Mouse (Mus musculus): ENCODE measurements at regions not wholly inside any gene's neighbourhood (a gene's known extent, or its start where the extent isn't known, plus 50 kb on each side); places are given as distances from the start of the nearest gene placed in this dataset.

DNA sequence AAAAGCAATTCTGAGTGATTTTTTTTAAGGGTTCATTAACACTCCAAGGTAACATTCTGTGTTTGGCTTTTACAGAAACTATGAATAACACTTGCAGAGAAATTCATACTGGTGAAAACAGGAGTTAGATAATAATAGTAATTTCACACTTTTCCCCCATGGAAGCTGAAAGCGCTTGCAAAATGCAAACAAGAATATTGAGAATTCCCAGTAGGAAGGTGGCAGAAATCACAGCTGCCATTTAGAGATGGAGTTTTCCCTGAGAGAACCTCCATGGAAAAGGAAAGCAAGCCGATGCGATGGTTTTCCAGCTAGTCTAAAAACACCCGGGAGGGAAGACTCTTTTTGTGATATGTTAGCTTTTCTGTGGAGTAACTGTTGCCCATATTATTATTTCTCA lies 174.1 kb upstream of the App start:
- WGBS: 87% methylated on average over 4 of the region's 4 CpGs
- H3K27ac ChIP-seq (ENCODE audit: low read depth): no peak overlapping the region
- no peaks in the 10 kb centered on the region for H3K36me3 ChIP-seq (replicated peaks; ENCODE audit: control insufficient read depth, insufficient read depth, low read length)
- no peaks in the 10 kb centered on the region for H3K4me1 ChIP-seq (ENCODE audit: control insufficient read depth, insufficient read depth)
- no peak for DNase-seq (ENCODE audit: low spot score)
- H3K27me3 ChIP-seq (ENCODE audit: control insufficient read depth, insufficient read depth, low read length): no peaks in the 10 kb centered on the region
- H3K4me3 ChIP-seq (ENCODE audit: low read depth, low read length): no peak overlapping the region
- TF ChIP-seq CTCF (IDR thresholded peaks at IDR 0.05; ENCODE audit: low read depth) (no peak), EP300 (IDR thresholded peaks at IDR 0.05; ENCODE audit: low read depth) (no peak)
- H3K4me2 ChIP-seq (ENCODE audit: low read depth, low read length): no peak overlapping the region
- H3K9me3 ChIP-seq (replicated peaks; ENCODE audit: control insufficient read depth, low read length): no peaks in the 10 kb centered on the region
- ATAC-seq (ENCODE audit: insufficient read depth, low read depth): no peak
- no peak overlapping the region for H3K9ac ChIP-seq (replicated peaks; ENCODE audit: low read depth, low read length)

- Histone ChIP-seq H3K36me3 (replicated peaks; ENCODE audit: control insufficient read depth, insufficient read depth, low read length) (no peaks in the 10 kb centered on the region), H3K27me3 (ENCODE audit: control insufficient read depth, insufficient read depth, low read length) (no peaks in the 10 kb centered on the region), H3K9me3 (replicated peaks; ENCODE audit: control insufficient read depth, low read length) (no peaks in the 10 kb centered on the region), H3K27ac (ENCODE audit: low read depth) (no peak overlapping the region), H3K4me1 (ENCODE audit: control insufficient read depth, insufficient read depth) (no peaks in the 10 kb centered on the region), H3K9ac (replicated peaks; ENCODE audit: low read depth, low read length) (no peak overlapping the region), H3K4me3 (ENCODE audit: low read depth, low read length) (no peak overlapping the region), H3K4me2 (ENCODE audit: low read depth, low read length) (no peak overlapping the region)
- TF ChIP-seq CTCF (IDR thresholded peaks at IDR 0.05; ENCODE audit: low read depth) (no peak), EP300 (IDR thresholded peaks at IDR 0.05; ENCODE audit: low read depth) (no peak)
- ATAC-seq (ENCODE audit: insufficient read depth, low read depth): no peak
- 77% methylated on average over 4 of the region's 4 CpGs for WGBS
- no peak for DNase-seq (ENCODE audit: low spot score)
Observed at GRCm38 (mm10) chr16:85336495-85337119, 163.0 kb upstream of the App start.

DNA sequence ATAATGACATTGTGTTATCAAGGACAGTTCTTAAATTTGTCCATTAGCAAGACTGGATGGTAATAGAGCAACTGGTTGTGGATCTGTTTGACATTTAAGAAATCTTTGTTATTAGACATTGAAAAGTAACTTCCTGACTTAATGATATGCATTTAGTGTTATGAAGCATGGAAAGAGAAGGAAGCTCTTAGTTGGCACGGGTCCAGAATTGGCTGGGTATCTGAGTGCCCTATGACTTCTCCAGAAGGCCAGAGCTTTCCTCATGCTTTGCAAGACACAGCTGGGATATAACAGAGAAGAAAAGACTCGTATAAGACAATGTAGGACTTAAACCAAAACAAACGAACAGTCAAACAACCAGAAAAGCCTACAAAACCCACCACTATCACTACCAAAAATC lies 160.0 kb upstream of the App start:
- ATAC-seq (ENCODE audit: insufficient read depth, low read depth): no peak
- DNase-seq (ENCODE audit: low spot score): no peak
- no peaks in the 10 kb centered on the region for H3K36me3 ChIP-seq (replicated peaks; ENCODE audit: control insufficient read depth, insufficient read depth, low read length)

GRCm38 (mm10) chr16:85312018-85312417 lies 138.5 kb upstream of the App start:
- TF ChIP-seq EP300 (IDR thresholded peaks at IDR 0.05; ENCODE audit: low read depth): no peak
- no peak for TF ChIP-seq CTCF (IDR thresholded peaks at IDR 0.05; ENCODE audit: low read depth)
- H3K4me1 ChIP-seq (ENCODE audit: control insufficient read depth, insufficient read depth): no peaks in the 10 kb centered on the region
- H3K4me3 ChIP-seq (ENCODE audit: low read depth, low read length): no peak overlapping the region
- no peaks in the 10 kb centered on the region for H3K9me3 ChIP-seq (replicated peaks; ENCODE audit: control insufficient read depth, low read length)
- no peak for DNase-seq (ENCODE audit: low spot score)
- WGBS: 72% methylated on average over 8 of the region's 8 CpGs
- no peaks in the 10 kb centered on the region for H3K27me3 ChIP-seq (ENCODE audit: control insufficient read depth, insufficient read depth, low read length)
- H3K36me3 ChIP-seq (replicated peaks; ENCODE audit: control insufficient read depth, insufficient read depth, low read length): no peaks in the 10 kb centered on the region
- H3K27ac ChIP-seq (ENCODE audit: low read depth): no peak overlapping the region
- H3K4me2 ChIP-seq (ENCODE audit: low read depth, low read length): no peak overlapping the region
- ATAC-seq (ENCODE audit: insufficient read depth, low read depth): no peak
- no peak overlapping the region for H3K9ac ChIP-seq (replicated peaks; ENCODE audit: low read depth, low read length)

More for the DNA sequence above, 160.0 kb upstream of the App start:
- Histone ChIP-seq H3K4me2 (ENCODE audit: low read depth, low read length) (no peak overlapping the region), H3K9me3 (replicated peaks; ENCODE audit: control insufficient read depth, low read length) (no peaks in the 10 kb centered on the region), H3K4me1 (ENCODE audit: control insufficient read depth, insufficient read depth) (no peaks in the 10 kb centered on the region), H3K27ac (ENCODE audit: low read depth) (no peak overlapping the region), H3K4me3 (ENCODE audit: low read depth, low read length) (no peak overlapping the region), H3K27me3 (ENCODE audit: control insufficient read depth, insufficient read depth, low read length) (no peaks in the 10 kb centered on the region), H3K9ac (replicated peaks; ENCODE audit: low read depth, low read length) (no peak overlapping the region)
- 50% methylated on average over 3 of the region's 3 CpGs for WGBS
- TF ChIP-seq EP300 (IDR thresholded peaks at IDR 0.05; ENCODE audit: low read depth) (no peak), CTCF (IDR thresholded peaks at IDR 0.05; ENCODE audit: low read depth) (no peak)

GRCm38 (mm10) chr16:85309493-85309892 lies 135.9 kb upstream of the App start:
- no peaks in the 10 kb centered on the region for H3K27me3 ChIP-seq (ENCODE audit: control insufficient read depth, insufficient read depth, low read length)

GRCm38 (mm10) chr16:85308429-85308828 lies 134.9 kb upstream of the App start:
- Histone ChIP-seq H3K27me3 (ENCODE audit: control insufficient read depth, insufficient read depth, low read length) (no peaks in the 10 kb centered on the region), H3K4me2 (ENCODE audit: low read depth, low read length) (no peak overlapping the region), H3K9ac (replicated peaks; ENCODE audit: low read depth, low read length) (no peak overlapping the region), H3K27ac (ENCODE audit: low read depth) (no peak overlapping the region), H3K4me1 (ENCODE audit: control insufficient read depth, insufficient read depth) (no peaks in the 10 kb centered on the region), H3K36me3 (replicated peaks; ENCODE audit: control insufficient read depth, insufficient read depth, low read length) (no peaks in the 10 kb centered on the region), H3K9me3 (replicated peaks; ENCODE audit: control insufficient read depth, low read length) (no peaks in the 10 kb centered on the region), H3K4me3 (ENCODE audit: low read depth, low read length) (no peak overlapping the region)
- no peak for TF ChIP-seq CTCF (IDR thresholded peaks at IDR 0.05; ENCODE audit: low read depth)
- no peak for TF ChIP-seq EP300 (IDR thresholded peaks at IDR 0.05; ENCODE audit: low read depth)
- 91% methylated on average over 2 of the region's 2 CpGs for WGBS
- ATAC-seq (ENCODE audit: insufficient read depth, low read depth) (no peak), DNase-seq (ENCODE audit: low spot score) (no peak)

More at GRCm38 (mm10) chr16:85309493-85309892, 135.9 kb upstream of the App start:
- WGBS: 58% methylated on average over 3 of the region's 3 CpGs
- ATAC-seq (ENCODE audit: insufficient read depth, low read depth): no peak
- TF ChIP-seq CTCF (IDR thresholded peaks at IDR 0.05; ENCODE audit: low read depth) (no peak), EP300 (IDR thresholded peaks at IDR 0.05; ENCODE audit: low read depth) (no peak)
- Histone ChIP-seq H3K4me2 (ENCODE audit: low read depth, low read length) (no peak overlapping the region), H3K4me3 (ENCODE audit: low read depth, low read length) (no peak overlapping the region), H3K4me1 (ENCODE audit: control insufficient read depth, insufficient read depth) (no peaks in the 10 kb centered on the region), H3K9ac (replicated peaks; ENCODE audit: low read depth, low read length) (no peak overlapping the region), H3K36me3 (replicated peaks; ENCODE audit: control insufficient read depth, insufficient read depth, low read length) (no peaks in the 10 kb centered on the region), H3K9me3 (replicated peaks; ENCODE audit: control insufficient read depth, low read length) (no peaks in the 10 kb centered on the region), H3K27ac (ENCODE audit: low read depth) (no peak overlapping the region)
- no peak for DNase-seq (ENCODE audit: low spot score)

Data from heart, postnatal 0 days (tissue).